Mouse (Mus musculus): ENCODE measurements around the gene Msh3. TPM values are rescaled to one million over a fixed set of nuclear protein-coding genes. Genes with fewer than 3 reads are reported as not detected.

The Msh3 gene
- 0.69 and 0.81 TPM in 2 replicates for polyA plus RNA-seq (2012; rRNA removed)

DNA sequence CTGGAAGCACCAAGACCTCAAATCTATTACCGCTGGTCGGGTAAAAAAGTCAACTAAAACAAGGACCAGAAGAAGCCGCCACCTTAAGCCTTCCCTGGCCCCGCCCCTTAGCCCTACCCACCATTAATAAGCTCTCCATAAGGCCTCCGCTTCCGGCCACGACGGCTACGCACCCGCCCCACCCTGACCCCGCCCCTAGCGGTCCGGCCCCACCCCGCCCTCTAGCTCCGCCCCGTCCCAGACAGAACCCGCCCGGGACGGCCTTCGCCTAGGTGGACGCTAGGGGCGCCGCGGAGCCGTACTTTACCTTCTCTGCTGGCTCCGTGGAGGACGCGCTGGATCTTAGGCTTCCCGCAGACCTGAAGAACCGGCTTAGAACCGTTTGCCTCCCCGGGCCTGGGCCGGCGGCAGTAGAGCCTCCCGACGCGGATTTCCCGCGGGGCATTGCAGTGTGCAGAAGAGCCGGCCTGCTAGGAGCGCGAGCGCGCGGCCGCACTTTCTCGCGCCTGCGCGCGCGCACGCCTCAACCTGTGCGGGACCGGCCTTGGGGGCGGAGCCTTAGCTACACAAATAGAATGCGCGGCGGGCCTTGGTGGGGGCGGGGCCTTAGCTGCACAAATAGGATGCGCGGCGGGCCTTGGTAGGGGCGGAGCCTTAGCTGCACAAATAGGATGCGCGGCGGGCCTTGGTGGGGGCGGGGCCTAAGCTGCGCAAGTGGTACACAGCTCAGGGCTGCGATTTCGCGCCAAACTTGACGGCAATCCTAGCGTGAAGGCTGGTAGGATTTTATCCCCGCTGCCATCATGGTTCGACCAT is at the start of gene Msh3, which contains the start of gene Dhfr:
Gene Msh3 (minus strand): TSS at position 548 of the 816 bp plus-strand sequence.
Gene Dhfr (plus strand): TSS at position 271 of the 816 bp plus-strand sequence.

DNA sequence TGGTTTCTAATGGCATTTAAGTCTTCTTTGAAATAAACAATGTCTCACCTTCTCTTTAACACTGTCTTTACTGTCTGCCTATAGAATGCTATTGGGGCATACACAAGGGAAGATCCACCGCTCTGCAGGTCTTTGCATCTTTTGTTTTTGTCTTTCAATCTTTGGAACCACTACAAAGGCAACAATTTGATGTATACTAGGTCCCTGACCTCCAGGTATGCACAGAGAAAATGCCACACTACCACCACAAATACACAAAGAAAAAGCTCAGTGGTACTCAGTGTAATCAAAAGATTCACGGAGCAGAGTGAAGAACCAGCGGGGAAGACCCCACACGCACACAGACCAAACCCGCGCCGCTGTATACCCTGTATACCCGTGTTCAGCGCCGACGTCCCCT is 49.1 kb downstream of the Msh3 start, which contains the start of gene Gm20379:
Gene Gm20379 (plus strand): TSS at position 301 of the 400 bp plus-strand sequence.

Other genes starting within 250 kb of the Msh3 start
- gene Rasgrf2, start 223.3 kb downstream of the Msh3 start, polyA plus RNA-seq (2012; rRNA removed), result 1.5 and 2.5 TPM in 2 replicates
- gene Gm20379, start 49.0 kb downstream of the Msh3 start, polyA plus RNA-seq (2012; rRNA removed), result not detected in 2 replicates
- gene Dhfr, start 277 bp downstream of the Msh3 start, polyA plus RNA-seq (2012; rRNA removed), result 0.11 and 0.20 TPM in 2 replicates
- gene Ankrd34b, start 70.9 kb upstream of the Msh3 start, polyA plus RNA-seq (2012; rRNA removed), result not detected in 2 replicates
- gene Fam151b, start 129.0 kb upstream of the Msh3 start, polyA plus RNA-seq (2012; rRNA removed), result 0.19 and 0.85 TPM in 2 replicates
- gene Zfyve16, start 175.9 kb upstream of the Msh3 start, polyA plus RNA-seq (2012; rRNA removed), result 0.33 and 0.35 TPM in 2 replicates
- 0.06 TPM in 1 of 2 replicates, not detected in the other for gene Spz1, start 221.2 kb upstream of the Msh3 start, polyA plus RNA-seq (2012; rRNA removed)